Mouse (Mus musculus) midbrain, embryonic 11.5 days (tissue): ENCODE measurements around the gene BC048679. TPM values are rescaled to one million over a fixed set of nuclear protein-coding genes. Genes with fewer than 3 reads are reported as not detected.

Experiments used
- ATAC-seq: fragments of 200-750 bp; cut with Nextera tagmentation; 2 replicates; pipeline ENCODE4 v1.8.0; 2017; ENCODE audit warnings: moderate TSS enrichment, moderate library complexity; ENCODE audit not compliant: low FRiP score
- DNase-seq: peaks from one replicate; pipeline ENCODE4 v3.0.0; 2015; ENCODE audit warnings: low spot score; ENCODE audit errors: missing footprints
- H3K27ac ChIP-seq: fragments of 300-500 bp; sonication (generic); 2 replicates; pipeline ENCODE4 v1.5.1; 2014; ENCODE audit warnings: low read depth, low read length
- H3K27me3 ChIP-seq: fragments of 300-500 bp; sonication (generic); 2 replicates; pipeline ENCODE4 v1.6.1; 2014; ENCODE audit warnings: mild to moderate bottlenecking, low read length, moderate library complexity, mixed read lengths; ENCODE audit not compliant: control insufficient read depth, insufficient read depth
- H3K36me3 ChIP-seq: fragments of 300-500 bp; sonication (generic); 2 replicates; pipeline ENCODE4 v1.6.1; 2014; ENCODE audit warnings: mild to moderate bottlenecking, low read length, moderate library complexity, mixed read lengths; ENCODE audit not compliant: control insufficient read depth, insufficient read depth
- H3K4me1 ChIP-seq: fragments of 300-500 bp; sonication (generic); 2 replicates; pipeline ENCODE4 v1.6.1; 2014; ENCODE audit warnings: low read length; ENCODE audit not compliant: control insufficient read depth, insufficient read depth
- H3K4me2 ChIP-seq: fragments of 300-500 bp; sonication (generic); 2 replicates; pipeline ENCODE4 v1.6.1; 2014; ENCODE audit warnings: mild to moderate bottlenecking, moderate library complexity
- H3K4me3 ChIP-seq: fragments of 300-500 bp; sonication (generic); 2 replicates; pipeline ENCODE4 v1.5.1; 2014; ENCODE audit warnings: low read depth, low read length
- H3K9ac ChIP-seq: fragments of 300-500 bp; sonication (generic); 2 replicates; pipeline ENCODE4 v1.6.1; 2014; ENCODE audit warnings: low read length
- H3K9me3 ChIP-seq: fragments of 300-500 bp; sonication (generic); 2 replicates; pipeline ENCODE4 v1.6.1; 2016; ENCODE audit warnings: low read length; ENCODE audit not compliant: control insufficient read depth
- WGBS: fragments of 180-500 bp; shearing (Covaris S2); extraction: QIAGEN DNeasy Blood & Tissue Kit; methylation state at CpG from one replicate; pipeline ENCODE4 v1.1.7; 2014; 5-methylcytosine and 5-hydroxymethylcytosine counted together
- polyA plus RNA-seq: library from polyadenylated mRNA; unstranded; fragments of >200 nt; fragmentation: Nextera tagmentation; extraction: Ambion mirVana; gene quantifications from 2 replicates; pipeline ENCODE4 v1.2.1, GENCODE M21; 2014

Gene BC048679
- not detected in 2 replicates for polyA plus RNA-seq

- Histone ChIP-seq H3K9ac (no peak within 1 kb of the TSS), H3K4me2 (no peak within 1 kb of the TSS; the same call in 1 of the 2 replicates), H3K4me1 (peaks cover 12% of the 10 kb centered on the region), H3K4me3 (no peak within 1 kb of the TSS), H3K27me3 (no peaks in the 10 kb centered on the region), H3K36me3 (no peaks in the 10 kb centered on the region), H3K27ac (no peak within 1 kb of the TSS), H3K9me3 (no peaks in the 10 kb centered on the region)
- WGBS, result 73% methylated on average over 7 of the region's 7 CpGs
- ATAC-seq, result no peak
- no peak for DNase-seq
Observed at GRCm38 (mm10) chr7:81498181-81498580, at the start of gene BC048679. BC048679 (minus strand) TSS chr7:81498281.

GRCm38 (mm10) chr7:81542934-81543333 is 44.9 kb upstream of the BC048679 start:
- H3K27ac ChIP-seq, result no peak overlapping the region
- WGBS, result 81% methylated on average over 8 of the region's 8 CpGs
- ATAC-seq, result no peak
- H3K36me3 ChIP-seq, result no peaks in the 10 kb centered on the region
- no peak overlapping the region for H3K4me2 ChIP-seq
- H3K27me3 ChIP-seq, result no peaks in the 10 kb centered on the region
- 0 out of 2 replicates have a peak, but pooled peaks cover 5% of the 10 kb centered on the region for H3K4me1 ChIP-seq
- DNase-seq, result peak; percentile 8
- no peaks in the 10 kb centered on the region for H3K9me3 ChIP-seq
- no peak overlapping the region for H3K9ac ChIP-seq
- no peak overlapping the region for H3K4me3 ChIP-seq

- Histone ChIP-seq H3K27ac (no peak overlapping the region), H3K4me1 (0 out of 2 replicates have a peak, but pooled peaks cover 5% of the 10 kb centered on the region), H3K4me3 (no peak overlapping the region), H3K9ac (no peak overlapping the region), H3K27me3 (no peaks in the 10 kb centered on the region), H3K36me3 (no peaks in the 10 kb centered on the region), H3K9me3 (no peaks in the 10 kb centered on the region), H3K4me2 (no peak overlapping the region)
- DNase-seq (peak; percentile 51), ATAC-seq (no peak)
- 85% methylated on average over 7 of the region's 7 CpGs for WGBS
Observed at GRCm38 (mm10) chr7:81541924-81542524, 43.9 kb upstream of the BC048679 start.

DNA sequence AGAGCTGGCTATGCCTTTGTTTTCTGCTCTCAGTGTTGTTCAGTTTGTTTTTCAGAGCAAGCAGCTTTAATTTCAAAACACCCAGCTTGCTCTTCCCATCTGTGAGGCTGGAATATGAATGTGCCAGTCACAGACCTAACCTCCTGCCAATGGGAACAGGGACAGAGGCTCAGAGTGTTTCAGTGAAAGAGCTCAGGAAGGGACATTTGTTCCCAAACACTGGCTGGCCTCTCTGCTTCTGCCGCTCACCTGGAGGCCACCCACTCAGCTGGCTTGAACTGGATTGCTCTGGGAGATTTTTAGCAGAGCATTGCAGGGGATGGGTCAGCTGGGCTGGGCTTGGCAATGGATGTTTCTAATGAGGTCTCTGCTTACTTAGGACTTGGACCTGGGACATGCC is 42.9 kb upstream of the BC048679 start:
- H3K4me1 ChIP-seq, result 0 out of 2 replicates have a peak, but pooled peaks cover 2% of the 10 kb centered on the region
- DNase-seq, result peak; percentile 61

GRCm38 (mm10) chr7:81539565-81539964 is 41.5 kb upstream of the BC048679 start:
- Histone ChIP-seq H3K4me1 (0 out of 2 replicates have a peak, but pooled peaks cover 2% of the 10 kb centered on the region), H3K9ac (no peak overlapping the region), H3K27ac (no peak overlapping the region), H3K4me2 (no peak overlapping the region), H3K36me3 (no peaks in the 10 kb centered on the region; the same call in 1 of the 2 replicates), H3K4me3 (no peak overlapping the region), H3K9me3 (no peaks in the 10 kb centered on the region), H3K27me3 (no peaks in the 10 kb centered on the region)
- WGBS, result 17% methylated on average over 2 of the region's 2 CpGs
- peak; percentile 67; the same call in 1 of the 2 replicates for ATAC-seq
- no peak for DNase-seq

More for the DNA sequence above, 42.9 kb upstream of the BC048679 start:
- Histone ChIP-seq H3K27ac (no peak overlapping the region), H3K27me3 (no peaks in the 10 kb centered on the region), H3K9ac (no peak overlapping the region), H3K4me3 (no peak overlapping the region), H3K36me3 (no peaks in the 10 kb centered on the region), H3K4me2 (no peak overlapping the region), H3K9me3 (no peaks in the 10 kb centered on the region)
- WGBS, result 75% methylated on average over 1 of the region's 1 CpGs
- no peak for ATAC-seq

DNA sequence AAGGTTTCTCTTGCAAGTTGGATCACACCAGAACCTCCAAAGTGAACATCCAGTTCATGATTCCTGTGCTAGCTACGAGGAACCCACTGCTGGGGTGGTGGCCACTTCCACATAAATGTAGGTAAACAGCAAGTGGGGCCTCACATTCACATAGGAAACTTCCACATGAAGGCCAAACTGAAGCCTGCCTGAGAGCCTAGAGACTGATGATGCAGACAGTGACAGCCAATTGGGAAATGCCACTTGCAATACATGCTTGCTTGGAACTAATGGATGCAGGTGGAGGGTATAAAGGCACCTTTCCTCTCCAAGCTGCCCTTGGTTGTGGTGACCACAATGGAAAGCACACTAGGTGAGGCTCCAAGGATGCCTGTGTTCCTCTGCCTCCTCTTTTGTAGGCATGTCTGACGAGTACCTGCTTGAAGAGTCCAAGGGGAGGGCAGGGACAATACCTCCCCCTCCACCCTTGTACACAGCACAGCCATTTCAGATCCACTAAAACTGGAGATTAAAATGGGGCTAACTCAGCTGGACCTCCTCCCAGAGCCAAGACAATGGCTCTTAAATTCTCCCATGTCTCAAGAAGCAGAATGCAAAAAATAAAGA is 40.1 kb upstream of the BC048679 start:
- no peaks in the 10 kb centered on the region for H3K9me3 ChIP-seq
- H3K4me3 ChIP-seq, result no peak overlapping the region
- 0 out of 2 replicates have a peak, but pooled peaks cover 2% of the 10 kb centered on the region for H3K4me1 ChIP-seq
- H3K36me3 ChIP-seq, result peaks cover 6% of the 10 kb centered on the region; the same call in 1 of the 2 replicates
- H3K4me2 ChIP-seq, result no peak overlapping the region
- no peak overlapping the region for H3K27ac ChIP-seq
- no peak overlapping the region for H3K9ac ChIP-seq
- ATAC-seq (no peak), DNase-seq (peak; percentile 83)
- H3K27me3 ChIP-seq, result no peaks in the 10 kb centered on the region
- 80% methylated on average over 2 of the region's 2 CpGs for WGBS

GRCm38 (mm10) chr7:81536478-81536877 is 38.4 kb upstream of the BC048679 start:
- Histone ChIP-seq H3K27me3 (no peaks in the 10 kb centered on the region), H3K9me3 (no peaks in the 10 kb centered on the region), H3K27ac (no peak overlapping the region), H3K9ac (no peak overlapping the region), H3K36me3 (peaks cover 12% of the 10 kb centered on the region; the same call in 1 of the 2 replicates), H3K4me1 (0 out of 2 replicates have a peak, but pooled peaks cover 2% of the 10 kb centered on the region), H3K4me2 (no peak overlapping the region), H3K4me3 (no peak overlapping the region)
- ATAC-seq, result no peak
- DNase-seq, result peak; percentile 49
- WGBS, result 93% methylated on average over 4 of the region's 4 CpGs

DNA sequence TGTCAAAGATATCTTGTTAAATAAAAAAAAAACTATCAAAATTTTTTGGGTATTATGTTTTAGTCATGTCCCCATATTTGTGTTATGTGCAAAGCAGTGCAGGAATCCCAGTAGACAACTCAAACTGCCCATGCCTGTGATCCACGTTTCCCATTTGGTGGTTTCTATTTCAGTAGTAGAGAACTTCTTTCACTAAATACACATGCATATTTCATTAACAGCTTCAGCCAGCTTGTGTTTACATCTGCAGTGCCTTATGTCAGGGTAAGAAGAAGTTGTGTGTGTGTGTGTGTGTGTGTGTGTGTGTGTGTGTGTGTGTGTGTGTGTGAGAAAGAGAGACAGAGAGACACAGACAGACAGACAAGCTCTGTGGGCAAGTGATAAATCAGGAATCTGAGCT is 33.4 kb upstream of the BC048679 start:
- Histone ChIP-seq H3K9ac (no peak overlapping the region), H3K9me3 (no peaks in the 10 kb centered on the region), H3K27ac (no peak overlapping the region), H3K4me3 (no peak overlapping the region), H3K36me3 (peaks cover 14% of the 10 kb centered on the region; the same call in 1 of the 2 replicates), H3K27me3 (no peaks in the 10 kb centered on the region), H3K4me2 (no peak overlapping the region), H3K4me1 (no peaks in the 10 kb centered on the region)
- DNase-seq (peak; percentile 56), ATAC-seq (no peak)
- WGBS, result 96% methylated on average over 1 of the region's 1 CpGs

DNA sequence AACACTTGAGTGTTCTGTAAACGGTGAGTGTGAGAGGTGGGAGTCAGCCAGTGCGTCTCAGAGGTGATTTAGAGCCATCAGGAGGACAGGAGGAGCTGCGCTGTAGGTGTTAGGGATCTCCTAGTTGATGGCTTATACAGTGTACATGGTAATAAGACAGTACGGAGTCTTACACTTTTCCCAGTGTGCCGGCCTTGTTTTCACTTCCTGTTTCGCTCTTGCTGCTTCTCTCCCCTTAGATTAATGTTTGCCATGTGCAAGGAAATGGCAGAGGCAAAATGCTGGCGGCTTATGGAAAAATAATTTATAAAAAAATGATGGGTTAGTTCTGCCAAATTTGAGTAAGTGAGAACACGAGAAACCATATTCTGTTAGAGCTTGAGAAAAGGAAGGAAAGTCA is 30.8 kb upstream of the BC048679 start:
- 94% methylated on average over 8 of the region's 8 CpGs for WGBS
- Histone ChIP-seq H3K27ac (no peak overlapping the region), H3K4me2 (no peak overlapping the region), H3K9ac (no peak overlapping the region), H3K36me3 (peaks cover 13% of the 10 kb centered on the region; the same call in 1 of the 2 replicates), H3K9me3 (no peaks in the 10 kb centered on the region), H3K4me3 (no peak overlapping the region), H3K27me3 (no peaks in the 10 kb centered on the region), H3K4me1 (peaks cover 10% of the 10 kb centered on the region)
- ATAC-seq (no peak), DNase-seq (no peak)
